ENCODE assay signal across 10 mouse cellular contexts in genomic region chr2:35615977-35616376, GRCm38 (mm10). TPM values are rescaled to one million over a fixed set of nuclear protein-coding genes. Genes with fewer than 3 reads are reported as not detected.
A peak's percentile ranks its signal among the peaks of the same experiment; 100 is the strongest.
DNase-seq lines count a peak whose midpoint lies in the region; ATAC-seq and TF ChIP-seq lines count a peak whose summit lies in the region.
"Had no signal": no experiment of that assay in that cellular context is flagged by ENCODE, and none has a peak within 500 bp of the region (broad histone marks: within the 10 kb centered on the region; RNA-seq: fewer than 3 reads in every experiment).

No protein-coding gene starts in this region.

- no peak for ATAC-seq in liver, embryonic 15.5 days (ENCODE audit: insufficient read depth)
- no peak for ATAC-seq in erythroid progenitor cell, adult 5-6 weeks (replicated peaks; ENCODE audit: low FRiP score, poor library complexity, severe bottlenecking)
- ATAC-seq: forebrain, embryonic 13.5 days; midbrain, embryonic 16.5 days had no signal

- intact Hi-C loops in left cerebral cortex, adult 2 months (cut with DNase I), result no loop called here
- intact Hi-C loops in left cerebral cortex, postnatal 14 days (cut with DNase I), result no loop called here

- 48% methylated on average over 2 of the region's 2 CpGs for WGBS in liver, embryonic 15.5 days (ENCODE audit: insufficient replicate concordance)

- no peaks in the 10 kb centered on the region for H3K36me3 ChIP-seq in liver, embryonic 15.5 days (replicated peaks)

- no peaks in the 10 kb centered on the region for H3K9me3 ChIP-seq in liver, embryonic 15.5 days (replicated peaks)
- H3K9me3 ChIP-seq: forebrain, embryonic 13.5 days had no signal

- H3K4me1 ChIP-seq in liver, embryonic 15.5 days (replicated peaks), result peaks cover 33% of the 10 kb centered on the region

- H3K9ac ChIP-seq in liver, embryonic 15.5 days, result no peak overlapping the region
- H3K9ac ChIP-seq: forebrain, embryonic 13.5 days had no signal

- 0 out of 2 replicates have a peak overlapping the region, but pooled peaks have one; percentile 15 for H3K27ac ChIP-seq in left cerebral cortex, adult 2 months
- H3K27ac ChIP-seq in liver, embryonic 15.5 days (replicated peaks), result 0 out of 2 replicates have a peak overlapping the region, but pooled peaks have one; percentile 61
- H3K27ac ChIP-seq: forebrain, embryonic 13.5 days had no signal

- TF ChIP-seq CTCF in left cerebral cortex, adult 2 months (IDR thresholded peaks at IDR 0.05), result no peak; the same call in 1 of the 2 replicates

- peaks cover 9% of the 10 kb centered on the region for H3K27me3 ChIP-seq in liver, embryonic 15.5 days
- H3K27me3 ChIP-seq: forebrain, embryonic 13.5 days had no signal

- no peak overlapping the region for H3K4me2 ChIP-seq in liver, embryonic 15.5 days
- H3K4me2 ChIP-seq: forebrain, embryonic 13.5 days had no signal

- H3K4me3 ChIP-seq in left cerebral cortex, adult 2 months, result no peak overlapping the region
- no peak overlapping the region for H3K4me3 ChIP-seq in liver, embryonic 15.5 days (replicated peaks)
- H3K4me3 ChIP-seq: forebrain, embryonic 13.5 days had no signal

- DNase-seq in cerebellum, adult 11-12 months, result peak; percentile 74
- no peak for DNase-seq in cerebellum, adult 8-10 months
- DNase-seq in left cerebral cortex, adult 2 months (ENCODE audit: extremely low spot score in 1 of 2, low spot score in 2 of 2), result no peak
- DNase-seq in left cerebral cortex, postnatal 14 days (ENCODE audit: low spot score in 2 of 2), result no peak
- DNase-seq in ZHBTc4 (ENCODE audit: low read depth, low spot score), result peak; percentile 82
- DNase-seq in layer of hippocampus, postnatal 10 days (ENCODE audit: low spot score in 2 of 2), result no peak

RNA-seq across cellular contexts. Expression of gene Dab2ip, which starts 57.9 kb away (rescaled TPM):
- 100 to 1,000 TPM; 144 to 152 TPM for total RNA-seq in left cerebral cortex, adult 2 months (2021)
- total RNA-seq in left cerebral cortex, postnatal 14 days (2021), result 100 to 1,000 TPM; 155 to 169 TPM
- 5.3 and 7.7 TPM in 2 replicates for polyA plus RNA-seq in liver, embryonic 15.5 days (2015; fragmentation: Nextera tagmentation; extraction: Ambion mirVana)
- 100 to 1,000 TPM; 130 TPM for total RNA-seq in layer of hippocampus, postnatal 10 days (2021)
- total RNA-seq in erythroid progenitor cell, adult 5-6 weeks (2015; ENCODE audit: low replicate concordance), result not detected in 2 replicates
- total RNA-seq in erythroid progenitor cell, adult 5-6 weeks (2017; ENCODE audit: low replicate concordance), result 0.15 and 1.2 TPM in 2 replicates

Comparison
In these comparisons a context has a peak if more than half of its experiments do, and no peak if none do; other contexts are left out.
1. DNase-seq: peak in cerebellum, adult 11-12 months (single experiment) and ZHBTc4 (single experiment); none in cerebellum, adult 8-10 months (single experiment), left cerebral cortex, adult 2 months (0 of 2), left cerebral cortex, postnatal 14 days (0 of 2) and layer of hippocampus, postnatal 10 days (0 of 2).
2. RNA of gene Dab2ip, which starts 57.9 kb away (total RNA-seq): 155 to 169 TPM in left cerebral cortex, postnatal 14 days, 144 to 152 TPM in left cerebral cortex, adult 2 months and 130 TPM in layer of hippocampus, postnatal 10 days; 0.15 to 1.2 TPM in erythroid progenitor cell, adult 5-6 weeks; every median in the first group is over 10 times any median in the second.